Comparison of ENCODE assay signal across 10 mouse cellular contexts in genomic region chr11:62644602-62645336, GRCm38 (mm10). TPM values are rescaled to one million over a fixed set of nuclear protein-coding genes. Genes with fewer than 3 reads are reported as not detected.
DNase-seq lines count a peak whose midpoint lies in the region; ATAC-seq and TF ChIP-seq lines count a peak whose summit lies in the region.
"Had no signal": no experiment of that assay in that cellular context is flagged by ENCODE, and none has a peak within 500 bp of the region (broad histone marks: within the 10 kb centered on the region; RNA-seq: fewer than 3 reads in every experiment).

No protein-coding gene starts in this region.

- DNase-seq in heart, postnatal 10 days, result no peak
- no peak for DNase-seq in lung, postnatal 0 days (ENCODE audit: low spot score)
- DNase-seq in lung, postnatal 4 days, result no peak
- no peak for DNase-seq in B cell, adult 2 months
- DNase-seq in right cerebral cortex, postnatal 25 days, result no peak

- TF ChIP-seq CTCF in lung, postnatal 0 days (IDR thresholded peaks at IDR 0.05), result no peak
- TF ChIP-seq CTCF in small intestine, adult 2 months (IDR thresholded peaks at IDR 0.05; ENCODE audit: extremely low read depth, insufficient read length, insufficient replicate concordance, low read depth, low read length), result no peak

- 82% methylated on average over 5 of the region's 5 CpGs for WGBS in heart, embryonic 12.5 days
- WGBS in lung, postnatal 0 days, result 88% methylated on average over 5 of the region's 5 CpGs
- 89% methylated on average over 5 of the region's 5 CpGs for WGBS in intestine, embryonic 15.5 days
- WGBS in small intestine, adult 2 months, result 90% methylated on average over 5 of the region's 5 CpGs

- H3K9ac ChIP-seq in heart, embryonic 12.5 days, result peak overlapping the region; percentile 97; the same call in 1 of the 2 replicates
- no peak overlapping the region for H3K9ac ChIP-seq in lung, postnatal 0 days (replicated peaks; ENCODE audit: low read depth)
- no peak overlapping the region for H3K9ac ChIP-seq in intestine, embryonic 15.5 days
- H3K9ac ChIP-seq: liver, embryonic 15.5 days; neural tube, embryonic 12.5 days had no signal

- H3K27ac ChIP-seq in heart, embryonic 12.5 days (ENCODE audit: poor library complexity, severe bottlenecking), result peak overlapping the region; percentile 95
- peak overlapping the region; percentile 87 for H3K27ac ChIP-seq in lung, postnatal 0 days (ENCODE audit: low read length)
- H3K27ac ChIP-seq in intestine, embryonic 15.5 days, result 0 out of 2 replicates have a peak overlapping the region, but pooled peaks have one; percentile 66
- peak overlapping the region; percentile 90 for H3K27ac ChIP-seq in small intestine, adult 2 months (ENCODE audit: insufficient read depth, low read depth, low read length)
- H3K27ac ChIP-seq: liver, embryonic 15.5 days; neural tube, embryonic 12.5 days had no signal

- TF ChIP-seq POLR2A in small intestine, adult 2 months (IDR thresholded peaks at IDR 0.05; ENCODE audit: low read depth, low read length), result no peak

- no peaks in the 10 kb centered on the region; the same call in 1 of the 2 replicates for H3K36me3 ChIP-seq in heart, embryonic 12.5 days
- H3K36me3 ChIP-seq in lung, postnatal 0 days (ENCODE audit: insufficient read depth, low read length), result no peaks in the 10 kb centered on the region
- H3K36me3 ChIP-seq in intestine, embryonic 15.5 days, result no peaks in the 10 kb centered on the region
- no peaks in the 10 kb centered on the region for H3K36me3 ChIP-seq in small intestine, adult 2 months (ENCODE audit: control insufficient read depth, insufficient read depth, low read length)
- H3K36me3 ChIP-seq: liver, embryonic 15.5 days; neural tube, embryonic 12.5 days had no signal

- H3K4me3 ChIP-seq in heart, embryonic 12.5 days, result 0 out of 2 replicates have a peak overlapping the region, but pooled peaks have one; percentile 98
- no peak overlapping the region for H3K4me3 ChIP-seq in lung, postnatal 0 days (ENCODE audit: low read depth, low read length)
- H3K4me3 ChIP-seq in intestine, embryonic 15.5 days (replicated peaks), result no peak overlapping the region
- H3K4me3 ChIP-seq in small intestine, adult 2 months (ENCODE audit: low read depth, low read length), result no peak overlapping the region; the same call in 1 of the 2 replicates
- H3K4me3 ChIP-seq: liver, embryonic 15.5 days; neural tube, embryonic 12.5 days had no signal

- H3K9me3 ChIP-seq in heart, embryonic 12.5 days (replicated peaks), result no peaks in the 10 kb centered on the region
- no peaks in the 10 kb centered on the region for H3K9me3 ChIP-seq in lung, postnatal 0 days (ENCODE audit: low read length)
- H3K9me3 ChIP-seq in intestine, embryonic 15.5 days, result no peaks in the 10 kb centered on the region
- H3K9me3 ChIP-seq: liver, embryonic 15.5 days; neural tube, embryonic 12.5 days had no signal

- H3K4me1 ChIP-seq in heart, embryonic 12.5 days (replicated peaks), result peaks cover 78% of the 10 kb centered on the region
- peaks cover 39% of the 10 kb centered on the region for H3K4me1 ChIP-seq in lung, postnatal 0 days (ENCODE audit: insufficient read depth, low read depth, low read length)
- H3K4me1 ChIP-seq in intestine, embryonic 15.5 days (replicated peaks), result peaks cover 50% of the 10 kb centered on the region
- peaks cover 47% of the 10 kb centered on the region for H3K4me1 ChIP-seq in small intestine, adult 2 months (ENCODE audit: control insufficient read depth, insufficient read depth, insufficient read length, low read length)

- no peak for ATAC-seq in heart, embryonic 12.5 days (ENCODE audit: insufficient number of reproducible peaks, low FRiP score)
- ATAC-seq in lung, postnatal 0 days, result no peak
- no peak for ATAC-seq in intestine, embryonic 15.5 days

- intact Hi-C loops in heart, postnatal 10 days (cut with DNase I), result no loop called here

- peak overlapping the region; percentile 96 for H3K4me2 ChIP-seq in heart, embryonic 12.5 days
- H3K4me2 ChIP-seq in lung, postnatal 0 days (replicated peaks; ENCODE audit: low read depth, low read length), result no peak overlapping the region
- peak overlapping the region; percentile 93; the same call in 1 of the 2 replicates for H3K4me2 ChIP-seq in intestine, embryonic 15.5 days (replicated peaks)

- no peak for TF ChIP-seq EP300 in lung, postnatal 0 days (IDR thresholded peaks at IDR 0.05)

- H3K27me3 ChIP-seq in heart, embryonic 12.5 days (replicated peaks), result no peaks in the 10 kb centered on the region
- H3K27me3 ChIP-seq in lung, postnatal 0 days (replicated peaks; ENCODE audit: insufficient read depth, low read length), result no peaks in the 10 kb centered on the region
- no peaks in the 10 kb centered on the region for H3K27me3 ChIP-seq in intestine, embryonic 15.5 days (replicated peaks)
- H3K27me3 ChIP-seq in small intestine, adult 2 months (ENCODE audit: control insufficient read depth, insufficient read depth, low read length), result no peaks in the 10 kb centered on the region
- H3K27me3 ChIP-seq: neural tube, embryonic 12.5 days had no signal

RNA-seq across cellular contexts. Expression of gene Lrrc75a, which starts 3.6 kb away (rescaled TPM):
- polyA plus RNA-seq in heart, embryonic 12.5 days (2016; fragmentation: Nextera tagmentation; extraction: Ambion mirVana), result 18.6 and 19.6 TPM in 2 replicates
- 10 to 100 TPM; 12.0 to 12.3 TPM for total RNA-seq in heart, postnatal 10 days (2021)
- 15.0 and 18.2 TPM in 2 replicates for polyA plus RNA-seq in lung, postnatal 0 days (2015; fragmentation: Nextera tagmentation; extraction: Ambion mirVana)
- 17.3 and 20.9 TPM in 2 replicates for polyA plus RNA-seq in intestine, embryonic 15.5 days (2015; fragmentation: Nextera tagmentation; extraction: Ambion mirVana)
- 40.6 and 109 TPM in 2 replicates for polyA plus RNA-seq in small intestine, adult 2 months (2012; rRNA removed)

RNA-seq across cellular contexts. Expression of gene Mmgt2, which starts 3.7 kb away (rescaled TPM):
- polyA plus RNA-seq in heart, embryonic 12.5 days (2016; fragmentation: Nextera tagmentation; extraction: Ambion mirVana), result 51.0 and 58.3 TPM in 2 replicates
- 10 to 100 TPM; 10.8 to 15.8 TPM for total RNA-seq in heart, postnatal 10 days (2021)
- 22.3 and 27.9 TPM in 2 replicates for polyA plus RNA-seq in lung, postnatal 0 days (2015; fragmentation: Nextera tagmentation; extraction: Ambion mirVana)
- 71.8 and 72.4 TPM in 2 replicates for polyA plus RNA-seq in intestine, embryonic 15.5 days (2015; fragmentation: Nextera tagmentation; extraction: Ambion mirVana)
- polyA plus RNA-seq in small intestine, adult 2 months (2012; rRNA removed), result 20.0 and 26.4 TPM in 2 replicates
